Mouse (Mus musculus) embryonic facial prominence, embryonic 13.5 days (tissue): ENCODE results near the gene Kras. TPM values are rescaled to one million over a fixed set of nuclear protein-coding genes. Genes with fewer than 3 reads are reported as not detected.
A peak's percentile ranks its signal among the peaks of the same experiment; 100 is the strongest.

Experiments used
- ATAC-seq: fragments of 200-750 bp; cut with Nextera tagmentation; 2 replicates; pipeline ENCODE4 v1.8.0; 2017; ENCODE audit warnings: low read depth; ENCODE audit not compliant: insufficient number of reproducible peaks, insufficient read depth, low FRiP score, low TSS enrichment
- H3K27ac ChIP-seq: fragments of 300-500 bp; sonication (generic); 2 replicates; pipeline ENCODE4 v1.5.1; 2015; ENCODE audit warnings: moderate library complexity, mild to moderate bottlenecking, inconsistent platforms
- H3K27me3 ChIP-seq: fragments of 300-500 bp; sonication (generic); 2 replicates; pipeline ENCODE4 v1.6.1; 2015; ENCODE audit warnings: mild to moderate bottlenecking, inconsistent platforms
- H3K36me3 ChIP-seq: fragments of 300-500 bp; sonication (generic); 2 replicates; pipeline ENCODE4 v1.6.1; 2015; ENCODE audit warnings: mild to moderate bottlenecking, inconsistent platforms
- H3K4me1 ChIP-seq: fragments of 300-500 bp; sonication (generic); 2 replicates; pipeline ENCODE4 v1.6.1; 2015; ENCODE audit warnings: inconsistent platforms
- H3K4me2 ChIP-seq: fragments of 300-500 bp; sonication (generic); 2 replicates; pipeline ENCODE4 v1.6.1; 2015; ENCODE audit warnings: moderate library complexity, mild to moderate bottlenecking, inconsistent platforms
- H3K4me3 ChIP-seq: fragments of 300-500 bp; sonication (generic); 2 replicates; pipeline ENCODE4 v1.5.1; 2015; ENCODE audit warnings: mild to moderate bottlenecking, inconsistent platforms
- H3K9ac ChIP-seq: fragments of 300-500 bp; sonication (generic); 2 replicates; pipeline ENCODE4 v1.6.1; 2015; ENCODE audit warnings: mild to moderate bottlenecking, inconsistent platforms
- H3K9me3 ChIP-seq: fragments of 300-500 bp; sonication (generic); 2 replicates; pipeline ENCODE4 v1.6.1; 2016; ENCODE audit warnings: inconsistent platforms
- WGBS: fragments of 180-500 bp; shearing (Covaris S2); methylation state at CpG from one replicate; pipeline ENCODE4 v1.1.7; 2015; ENCODE audit warnings: mixed read lengths; 5-methylcytosine and 5-hydroxymethylcytosine counted together
- polyA plus RNA-seq: library from polyadenylated mRNA; unstranded; fragments of >200 nt; fragmentation: Nextera tagmentation; extraction: Ambion mirVana; gene quantifications from 2 replicates; pipeline ENCODE4 v1.2.1, GENCODE M21; 2015

Kras gene
- polyA plus RNA-seq, 1 experiment from 2014 or later: 70.6 TPM

GRCm38 (mm10) chr6:145273971-145274620 is 24.1 kb upstream of the Kras start:
- ATAC-seq: no peak
- H3K36me3 ChIP-seq: no peaks in the 10 kb centered on the region
- peaks cover 14% of the 10 kb centered on the region for H3K4me1 ChIP-seq
- no peak overlapping the region for H3K9ac ChIP-seq
- H3K4me2 ChIP-seq: no peak overlapping the region
- peaks cover 18% of the 10 kb centered on the region for H3K27me3 ChIP-seq
- H3K27ac ChIP-seq: no peak overlapping the region
- H3K9me3 ChIP-seq: no peaks in the 10 kb centered on the region
- 47% methylated on average over 12 of the region's 12 CpGs for WGBS
- H3K4me3 ChIP-seq: no peak overlapping the region

- H3K9ac ChIP-seq: no peak overlapping the region
- H3K27me3 ChIP-seq: peaks cover 18% of the 10 kb centered on the region
- H3K4me1 ChIP-seq: peaks cover 14% of the 10 kb centered on the region
- H3K36me3 ChIP-seq: no peaks in the 10 kb centered on the region
- no peak overlapping the region for H3K4me2 ChIP-seq
- H3K27ac ChIP-seq: no peak overlapping the region
- WGBS: 85% methylated on average over 10 of the region's 10 CpGs
- ATAC-seq: no peak
- no peak overlapping the region for H3K4me3 ChIP-seq
- no peaks in the 10 kb centered on the region for H3K9me3 ChIP-seq
These were observed 22.3 kb upstream of the Kras start for GRCm38 (mm10) chr6:145272142-145272937.

GRCm38 (mm10) chr6:145269313-145269845 is 19.3 kb upstream of the Kras start:
- Histone ChIP-seq H3K4me2 (no peak overlapping the region), H3K4me3 (no peak overlapping the region), H3K4me1 (no peaks in the 10 kb centered on the region), H3K9ac (no peak overlapping the region), H3K27me3 (peaks cover 6% of the 10 kb centered on the region; the same call in 1 of the 2 replicates), H3K27ac (no peak overlapping the region), H3K9me3 (no peaks in the 10 kb centered on the region), H3K36me3 (no peaks in the 10 kb centered on the region)
- ATAC-seq: no peak
- WGBS: 84% methylated on average over 4 of the region's 4 CpGs

GRCm38 (mm10) chr6:145267692-145268091 is 17.7 kb upstream of the Kras start:
- Histone ChIP-seq H3K27me3 (no peaks in the 10 kb centered on the region), H3K27ac (no peak overlapping the region), H3K9ac (no peak overlapping the region), H3K4me1 (no peaks in the 10 kb centered on the region), H3K4me3 (no peak overlapping the region), H3K36me3 (no peaks in the 10 kb centered on the region), H3K4me2 (no peak overlapping the region), H3K9me3 (no peaks in the 10 kb centered on the region)
- 86% methylated on average over 6 of the region's 6 CpGs for WGBS
- no peak for ATAC-seq

GRCm38 (mm10) chr6:145262314-145262713 is 12.3 kb upstream of the Kras start:
- Histone ChIP-seq H3K36me3 (no peaks in the 10 kb centered on the region), H3K27me3 (no peaks in the 10 kb centered on the region), H3K9me3 (no peaks in the 10 kb centered on the region), H3K9ac (no peak overlapping the region), H3K4me2 (no peak overlapping the region), H3K27ac (no peak overlapping the region), H3K4me3 (no peak overlapping the region), H3K4me1 (0 out of 2 replicates have a peak, but pooled peaks cover 3% of the 10 kb centered on the region)
- ATAC-seq: no peak
- 82% methylated on average over 7 of the region's 7 CpGs for WGBS

GRCm38 (mm10) chr6:145256701-145257073 is 6.6 kb upstream of the Kras start:
- Histone ChIP-seq H3K36me3 (no peaks in the 10 kb centered on the region), H3K4me1 (0 out of 2 replicates have a peak, but pooled peaks cover 5% of the 10 kb centered on the region), H3K27ac (no peak overlapping the region), H3K4me3 (no peak overlapping the region), H3K27me3 (no peaks in the 10 kb centered on the region), H3K4me2 (no peak overlapping the region), H3K9ac (no peak overlapping the region), H3K9me3 (no peaks in the 10 kb centered on the region)
- no peak for ATAC-seq
- 32% methylated on average over 2 of the region's 2 CpGs for WGBS

- 0 out of 2 replicates have a peak, but pooled peaks cover 5% of the 10 kb centered on the region for H3K4me1 ChIP-seq
- H3K9ac ChIP-seq: no peak overlapping the region
- no peak for ATAC-seq
- no peaks in the 10 kb centered on the region for H3K9me3 ChIP-seq
- H3K4me3 ChIP-seq: no peak overlapping the region
- WGBS: 74% methylated on average over 13 of the region's 13 CpGs
- H3K27ac ChIP-seq: no peak overlapping the region
- H3K27me3 ChIP-seq: no peaks in the 10 kb centered on the region
- H3K4me2 ChIP-seq: no peak overlapping the region
- no peaks in the 10 kb centered on the region for H3K36me3 ChIP-seq
These were observed 6.1 kb upstream of the Kras start for GRCm38 (mm10) chr6:145255952-145256700.

GRCm38 (mm10) chr6:145250820-145251219 is 781 bp upstream of the Kras start:
- H3K4me1 ChIP-seq: peaks cover 10% of the 10 kb centered on the region
- no peaks in the 10 kb centered on the region for H3K27me3 ChIP-seq
- peak overlapping the region; percentile 95 for H3K9ac ChIP-seq
- peaks cover 6% of the 10 kb centered on the region; the same call in 1 of the 2 replicates for H3K36me3 ChIP-seq
- peak overlapping the region; percentile 93 for H3K4me3 ChIP-seq
- H3K27ac ChIP-seq: peak overlapping the region; percentile 86
- ATAC-seq: no peak; the same call in 1 of the 2 replicates
- H3K9me3 ChIP-seq: no peaks in the 10 kb centered on the region
- WGBS: 11% methylated on average over 16 of the region's 16 CpGs
- H3K4me2 ChIP-seq: peak overlapping the region; percentile 77

- Histone ChIP-seq H3K27me3 (no peaks in the 10 kb centered on the region), H3K9me3 (no peaks in the 10 kb centered on the region), H3K4me1 (peaks cover 10% of the 10 kb centered on the region), H3K4me2 (peak overlapping the region; percentile 77), H3K9ac (peak overlapping the region; percentile 95), H3K27ac (peak overlapping the region; percentile 86), H3K4me3 (peak overlapping the region; percentile 93), H3K36me3 (peaks cover 16% of the 10 kb centered on the region)
- peak; percentile 34 for ATAC-seq
- WGBS: under 1% methylated on average over 89 of the region's 124 CpGs
These were observed 501 bp downstream of the Kras start for GRCm38 (mm10) chr6:145249291-145250184.

- Histone ChIP-seq H3K9me3 (no peaks in the 10 kb centered on the region), H3K4me3 (peak overlapping the region; percentile 6; the same call in 1 of the 2 replicates), H3K36me3 (peaks cover 17% of the 10 kb centered on the region), H3K4me1 (peaks cover 10% of the 10 kb centered on the region), H3K9ac (no peak overlapping the region; the same call in 1 of the 2 replicates), H3K27ac (no peak overlapping the region), H3K4me2 (peak overlapping the region; percentile 26), H3K27me3 (no peaks in the 10 kb centered on the region)
- 50% methylated on average over 3 of the region's 3 CpGs for WGBS
- no peak for ATAC-seq
These were observed 2.2 kb downstream of the Kras start for GRCm38 (mm10) chr6:145247886-145248285.
